Mouse (Mus musculus) MEL (cell line): ENCODE data around the gene Erbb2. TPM values are rescaled to one million over a fixed set of nuclear protein-coding genes. Genes with fewer than 3 reads are reported as not detected.

ENCODE experiments used
- DNase-seq: peaks from one replicate; pipeline ENCODE4 v3.0.0; 2011; ENCODE audit warnings: low read depth, low spot score
- H3K27ac ChIP-seq: 2 replicates; pipeline ENCODE4 v1.5.1; 2012; ENCODE audit warnings: low read depth, mild to moderate bottlenecking, control low read depth, low read length, moderate library complexity; ENCODE audit not compliant: control insufficient read depth
- H3K27me3 ChIP-seq, 2 experiments: fragments of 150-350 bp in 1 of 2; sonication (generic) in 1 of 2; 2 replicates each; pipeline ENCODE4 v1.6.1; 2012; ENCODE audit warnings: low read length in 2 of 2, mild to moderate bottlenecking in 2 of 2, improper control_type of control experiment in 1 of 2, moderate library complexity in 1 of 2; ENCODE audit not compliant: insufficient read depth in 2 of 2, control insufficient read depth in 1 of 2
- H3K36me3 ChIP-seq, 2 experiments: 2 replicates each; pipeline ENCODE4 v1.6.1; 2012 to 2014; ENCODE audit warnings: low read length in 2 of 2, improper control_type of control experiment in 1 of 2, inconsistent platforms in 1 of 2, mild to moderate bottlenecking in 1 of 2; ENCODE audit not compliant: insufficient read depth in 2 of 2, control insufficient read depth in 1 of 2
- H3K4me1 ChIP-seq, 2 experiments: fragments of 150-350 bp in 1 of 2; sonication (generic) in 1 of 2; 2 replicates each; pipeline ENCODE4 v1.6.1; 2012; ENCODE audit warnings: low read length in 2 of 2, improper control_type of control experiment in 1 of 2, mild to moderate bottlenecking in 1 of 2; ENCODE audit not compliant: insufficient read depth in 2 of 2, control insufficient read depth in 1 of 2
- H3K4me3 ChIP-seq, 2 experiments: fragments of 150-350 bp in 1 of 2; sonication (generic) in 1 of 2; 2 replicates each; pipeline ENCODE4 v1.5.1; 2012; ENCODE audit warnings: low read depth in 2 of 2, low read length in 2 of 2, mild to moderate bottlenecking in 2 of 2, moderate library complexity in 2 of 2, control low read depth in 1 of 2, improper control_type of control experiment in 1 of 2; ENCODE audit not compliant: control insufficient read depth in 1 of 2, insufficient read depth in 1 of 2
- H3K79me2 ChIP-seq: 2 replicates; pipeline ENCODE4 v1.6.1; 2012; ENCODE audit warnings: mild to moderate bottlenecking, low read length, moderate library complexity; ENCODE audit not compliant: control insufficient read depth, poor library complexity, insufficient read depth
- H3K9ac ChIP-seq: 2 replicates; pipeline ENCODE4 v1.6.1; 2012; ENCODE audit warnings: low read depth, mild to moderate bottlenecking, control low read depth, low read length, moderate library complexity; ENCODE audit not compliant: control insufficient read depth, poor library complexity, severe bottlenecking
- H3K9me3 ChIP-seq: fragments of 150-350 bp; sonication (generic); replicated peaks from 2 replicates; pipeline ENCODE4 v1.6.1; 2012; ENCODE audit warnings: mild to moderate bottlenecking, low read length, improper control_type of control experiment, moderate library complexity; ENCODE audit not compliant: insufficient read depth
- BHLHE40 ChIP-seq: IDR thresholded peaks from 2 replicates; pipeline ENCODE4 v1.6.1; 2012; ENCODE audit warnings: low read depth, mild to moderate bottlenecking, inconsistent platforms, low read length, improper control_type of control experiment, borderline replicate concordance
- CHD1 ChIP-seq: IDR thresholded peaks from 2 replicates; pipeline ENCODE4 v1.6.1; 2012; ENCODE audit warnings: low read depth, mild to moderate bottlenecking, inconsistent platforms, low read length, improper control_type of control experiment
- CHD2 ChIP-seq: IDR thresholded peaks from 2 replicates; pipeline ENCODE4 v1.6.1; 2011; ENCODE audit warnings: low read length, improper control_type of control experiment
- CTCF ChIP-seq, 3 experiments: IDR thresholded peaks in 2 of 3; conservative IDR thresholded peaks in 1 of 3; 2 replicates each; pipeline ENCODE4 v1.5.1; 2011 to 2012; ENCODE audit warnings: low read length in 3 of 3, low read depth in 2 of 3, mild to moderate bottlenecking in 2 of 3, improper control_type of control experiment in 1 of 3, inconsistent platforms in 1 of 3, mixed read lengths in 1 of 3, moderate library complexity in 1 of 3; ENCODE audit not compliant: control insufficient read depth in 1 of 3, insufficient read depth in 1 of 3, poor library complexity in 1 of 3, severe bottlenecking in 1 of 3
- E2F4 ChIP-seq: IDR thresholded peaks from 2 replicates; pipeline ENCODE4 v1.6.1; 2011; ENCODE audit warnings: low read depth, low read length, improper control_type of control experiment, borderline replicate concordance
- ELF1 ChIP-seq: IDR thresholded peaks from 2 replicates; pipeline ENCODE4 v1.6.1; 2014; ENCODE audit warnings: low read depth, mild to moderate bottlenecking, inconsistent platforms, low read length, improper control_type of control experiment, moderate library complexity
- EP300 ChIP-seq, 2 experiments: IDR thresholded peaks; 2 replicates each; pipeline ENCODE4 v1.6.1; 2011; ENCODE audit warnings: improper control_type of control experiment in 2 of 2, low read length in 2 of 2, low read depth in 1 of 2, mild to moderate bottlenecking in 1 of 2
- ETS1 ChIP-seq: IDR thresholded peaks from 2 replicates; pipeline ENCODE4 v1.6.1; 2012; ENCODE audit warnings: low read depth, mild to moderate bottlenecking, inconsistent platforms, low read length, improper control_type of control experiment, moderate library complexity
- GABPA ChIP-seq: IDR thresholded peaks from 2 replicates; pipeline ENCODE4 v1.6.1; 2012; ENCODE audit warnings: low read depth, mild to moderate bottlenecking, inconsistent platforms, low read length, improper control_type of control experiment, moderate library complexity
- GATA1 ChIP-seq: IDR thresholded peaks from 2 replicates; pipeline ENCODE4 v1.6.1; 2011; ENCODE audit warnings: low read depth, low read length, improper control_type of control experiment
- HCFC1 ChIP-seq: IDR thresholded peaks from 2 replicates; pipeline ENCODE4 v1.6.1; 2012; ENCODE audit warnings: low read depth, mild to moderate bottlenecking, inconsistent platforms, low read length, improper control_type of control experiment, moderate library complexity
- JUND ChIP-seq: IDR thresholded peaks from 2 replicates; pipeline ENCODE4 v1.6.1; 2011; ENCODE audit warnings: low read depth, mild to moderate bottlenecking, improper control_type of control experiment, low read length
- MAFK ChIP-seq: IDR thresholded peaks from 2 replicates; pipeline ENCODE4 v1.6.1; 2011; ENCODE audit warnings: low read depth, mild to moderate bottlenecking, low read length, improper control_type of control experiment, borderline replicate concordance
- MAX ChIP-seq: IDR thresholded peaks from 2 replicates; pipeline ENCODE4 v1.6.1; 2011; ENCODE audit warnings: low read length, improper control_type of control experiment
- MAZ ChIP-seq: IDR thresholded peaks from 2 replicates; pipeline ENCODE4 v1.6.1; 2012; ENCODE audit warnings: low read depth, mild to moderate bottlenecking, inconsistent platforms, low read length, improper control_type of control experiment
- MXI1 ChIP-seq: IDR thresholded peaks from 2 replicates; pipeline ENCODE4 v1.6.1; 2011; ENCODE audit warnings: mild to moderate bottlenecking, low read depth, low read length, improper control_type of control experiment
- MYB ChIP-seq: IDR thresholded peaks from 2 replicates; pipeline ENCODE4 v1.6.1; 2011; ENCODE audit warnings: mild to moderate bottlenecking, low read depth, low read length, improper control_type of control experiment
- MYC ChIP-seq: IDR thresholded peaks from 2 replicates; pipeline ENCODE4 v1.6.1; 2011; ENCODE audit warnings: low read depth, mild to moderate bottlenecking, low read length, improper control_type of control experiment, moderate library complexity
- NELFE ChIP-seq: IDR thresholded peaks from 2 replicates; pipeline ENCODE4 v1.6.1; 2011; ENCODE audit warnings: low read depth, low read length, improper control_type of control experiment
- NRF1 ChIP-seq: IDR thresholded peaks from 2 replicates; pipeline ENCODE4 v1.6.1; 2014; ENCODE audit warnings: low read depth, mild to moderate bottlenecking, inconsistent platforms, low read length, improper control_type of control experiment, moderate library complexity; ENCODE audit not compliant: poor library complexity, insufficient read depth, severe bottlenecking
- POLR2AphosphoS2 ChIP-seq: IDR thresholded peaks from 2 replicates; pipeline ENCODE4 v1.6.1; 2011; ENCODE audit warnings: low read length, improper control_type of control experiment
- POLR2AphosphoS5 ChIP-seq: IDR thresholded peaks from 2 replicates; pipeline ENCODE4 v1.6.1; 2012; ENCODE audit warnings: low read depth, borderline replicate concordance, mild to moderate bottlenecking, inconsistent platforms, low read length, moderate library complexity, mixed read lengths
- RAD21 ChIP-seq: IDR thresholded peaks from 2 replicates; pipeline ENCODE4 v1.6.1; 2011; ENCODE audit warnings: mild to moderate bottlenecking, low read depth, low read length, improper control_type of control experiment
- SIN3A ChIP-seq: IDR thresholded peaks from 2 replicates; pipeline ENCODE4 v1.6.1; 2012; ENCODE audit warnings: low read length, improper control_type of control experiment, inconsistent platforms
- SMC3 ChIP-seq: IDR thresholded peaks from 2 replicates; pipeline ENCODE4 v1.6.1; 2011; ENCODE audit warnings: low read depth, low read length, improper control_type of control experiment
- TAL1 ChIP-seq: IDR thresholded peaks from 2 replicates; pipeline ENCODE4 v1.6.1; 2012; ENCODE audit warnings: mild to moderate bottlenecking, inconsistent platforms, low read length, moderate library complexity, mixed read lengths
- TBP ChIP-seq: IDR thresholded peaks from 2 replicates; pipeline ENCODE4 v1.8.0; 2011; ENCODE audit warnings: low read depth, low read length, improper control_type of control experiment
- TCF12 ChIP-seq: IDR thresholded peaks from 2 replicates; pipeline ENCODE4 v1.6.1; 2014; ENCODE audit warnings: low read depth, mild to moderate bottlenecking, inconsistent platforms, low read length, improper control_type of control experiment, moderate library complexity
- UBTF ChIP-seq: IDR thresholded peaks from 2 replicates; pipeline ENCODE4 v1.6.1; 2012; ENCODE audit warnings: low read depth, mild to moderate bottlenecking, inconsistent platforms, low read length, improper control_type of control experiment, moderate library complexity, borderline replicate concordance; ENCODE audit not compliant: insufficient read depth
- USF1 ChIP-seq: IDR thresholded peaks from 2 replicates; pipeline ENCODE4 v1.6.1; 2014; ENCODE audit warnings: low read depth, mild to moderate bottlenecking, inconsistent platforms, low read length, improper control_type of control experiment, moderate library complexity
- USF2 ChIP-seq, 2 experiments: IDR thresholded peaks; 2 replicates each; pipeline ENCODE4 v1.6.1; 2011 to 2012; ENCODE audit warnings: improper control_type of control experiment in 2 of 2, low read length in 2 of 2, borderline replicate concordance in 1 of 2, inconsistent platforms in 1 of 2, low read depth in 1 of 2, mild to moderate bottlenecking in 1 of 2; ENCODE audit not compliant: insufficient read depth in 1 of 2
- ZC3H11A ChIP-seq: IDR thresholded peaks from 2 replicates; pipeline ENCODE4 v1.6.1; 2012; ENCODE audit warnings: low read depth, mild to moderate bottlenecking, inconsistent platforms, low read length, improper control_type of control experiment
- ZKSCAN1 ChIP-seq: IDR thresholded peaks from 2 replicates; pipeline ENCODE4 v1.6.1; 2012; ENCODE audit warnings: low read depth, mild to moderate bottlenecking, inconsistent platforms, low read length, improper control_type of control experiment, moderate library complexity
- ZMIZ1 ChIP-seq: IDR thresholded peaks from 2 replicates; pipeline ENCODE4 v1.6.1; 2012; ENCODE audit warnings: low read depth, mild to moderate bottlenecking, inconsistent platforms, low read length, improper control_type of control experiment, moderate library complexity
- ZNF384 ChIP-seq: IDR thresholded peaks from 2 replicates; pipeline ENCODE4 v1.6.1; 2012; ENCODE audit warnings: low read depth, mild to moderate bottlenecking, inconsistent platforms, low read length, improper control_type of control experiment
- polyA plus RNA-seq, 2 experiments: library from polyadenylated mRNA; stranded (reverse) in 1 of 2; unstranded in 1 of 2; fragments of >175 nt in 1 of 2; fragments of >200 nt in 1 of 2; gene quantifications; 2 replicates each; pipeline versions ENCODE4 v1.2.1 to v1.2.4; 2012; ENCODE audit warnings: low replicate concordance in 2 of 2, low read depth in 1 of 2; ENCODE audit not compliant: insufficient read length in 2 of 2, insufficient read depth in 1 of 2, missing spikeins in 1 of 2
- total RNA-seq: library from RNA; depleted of rRNA; stranded (reverse); fragments of 300-350 nt; gene quantifications from 2 replicates; pipeline ENCODE4 v1.2.3, GENCODE M21; 2012

Gene Erbb2
- total and polyA plus RNA-seq, 3 experiments = not detected

- peak overlapping the region; percentile 82 for H3K9ac ChIP-seq
- H3K27ac ChIP-seq = 0 out of 2 replicates have a peak overlapping the region, but pooled peaks have one; percentile 1
- TF ChIP-seq POLR2AphosphoS2 (no peak), BHLHE40 (0 out of 2 replicates have a peak, but pooled peaks have one; percentile 20), SMC3 (peak; percentile 46), RAD21 (peak; percentile 42), MAFK (no peak), MAZ (peak; percentile 97), TCF12 (0 out of 2 replicates have a peak, but pooled peaks have one; percentile 21), TAL1 (no peak), ZC3H11A (peak; percentile 45), ZKSCAN1 (no peak), JUND (no peak), POLR2AphosphoS5 (no peak), MAX (peak; percentile 85), CHD1 (no peak), MYB (no peak), ETS1 (peak; percentile 37; the same call in 1 of the 2 replicates), TBP (0 out of 2 replicates have a peak, but pooled peaks have one; percentile 11), GABPA (no peak), HCFC1 (peak; percentile 34; the same call in 1 of the 2 replicates), MYC (peak; percentile 73), CHD2 (no peak; the same call in 1 of the 2 replicates), ZNF384 (peak; percentile 71), USF2 (IDR thresholded peaks at IDR 0.05; ENCODE audit: borderline replicate concordance in 1 of 2, insufficient read depth in 1 of 2, low read depth in 1 of 2, low read length in 2 of 2) (no peak), MXI1 (peak; percentile 85; the same call in 1 of the 2 replicates), ELF1 (peak; percentile 70), E2F4 (0 out of 2 replicates have a peak, but pooled peaks have one; percentile 61), ZMIZ1 (no peak), NELFE (peak; percentile 68), CTCF (IDR thresholded peaks at IDR 0.05 in 2 of 3, conservative IDR thresholded peaks at IDR 0.05 in 1 of 3; ENCODE audit: control insufficient read depth in 1 of 3, insufficient read depth in 1 of 3, low read depth in 2 of 3, low read length in 3 of 3, poor library complexity in 1 of 3, severe bottlenecking in 1 of 3) (peak; percentile 21 to 89 (median 59); a peak in 5 of 6 replicates), GATA1 (no peak), NRF1 (peak; percentile 69), UBTF (no peak), SIN3A (peak; percentile 71), USF1 (0 out of 2 replicates have a peak, but pooled peaks have one; percentile 5), EP300 (IDR thresholded peaks at IDR 0.05; ENCODE audit: low read depth in 1 of 2, low read length in 2 of 2) (peak in 1 of 2 experiments; percentile 10; a peak in 1 of 4 replicates)
Measured at GRCm38 (mm10) chr11:98457367-98458120, 45.3 kb downstream of the Erbb2 start.

More at GRCm38 (mm10) chr11:98457367-98458120, 45.3 kb downstream of the Erbb2 start:
- Histone ChIP-seq H3K9me3 (no peaks in the 10 kb centered on the region), H3K4me3 (peak overlapping the region; percentile 63 to 80), H3K4me1 (peaks cover 0 to 10% of the 10 kb centered on the region in 2 experiments; a peak in 1 of 4 replicates), H3K36me3 (peaks cover 0 to 2% of the 10 kb centered on the region in 2 experiments; a peak in 1 of 4 replicates), H3K79me2 (no peaks in the 10 kb centered on the region; the same call in 1 of the 2 replicates), H3K27me3 (peaks cover 0 to 1% of the 10 kb centered on the region in 2 experiments; a peak in 3 of 4 replicates)
- peak; percentile 95 for DNase-seq
